Mouse (Mus musculus): ENCODE measurements around the gene Dusp2. TPM values are rescaled to one million over a fixed set of nuclear protein-coding genes. Genes with fewer than 3 reads are reported as not detected.
A peak's percentile ranks its signal among the peaks of the same experiment; 100 is the strongest.
"Not testable (repeated sequence)": the region's sequence is repeated elsewhere in the genome, so short reads cannot be mapped to it uniquely, and the experiment has no call there.

Gene Dusp2
- 8.4 and 8.7 TPM in 2 replicates for polyA plus RNA-seq (2012; rRNA removed)

DNA sequence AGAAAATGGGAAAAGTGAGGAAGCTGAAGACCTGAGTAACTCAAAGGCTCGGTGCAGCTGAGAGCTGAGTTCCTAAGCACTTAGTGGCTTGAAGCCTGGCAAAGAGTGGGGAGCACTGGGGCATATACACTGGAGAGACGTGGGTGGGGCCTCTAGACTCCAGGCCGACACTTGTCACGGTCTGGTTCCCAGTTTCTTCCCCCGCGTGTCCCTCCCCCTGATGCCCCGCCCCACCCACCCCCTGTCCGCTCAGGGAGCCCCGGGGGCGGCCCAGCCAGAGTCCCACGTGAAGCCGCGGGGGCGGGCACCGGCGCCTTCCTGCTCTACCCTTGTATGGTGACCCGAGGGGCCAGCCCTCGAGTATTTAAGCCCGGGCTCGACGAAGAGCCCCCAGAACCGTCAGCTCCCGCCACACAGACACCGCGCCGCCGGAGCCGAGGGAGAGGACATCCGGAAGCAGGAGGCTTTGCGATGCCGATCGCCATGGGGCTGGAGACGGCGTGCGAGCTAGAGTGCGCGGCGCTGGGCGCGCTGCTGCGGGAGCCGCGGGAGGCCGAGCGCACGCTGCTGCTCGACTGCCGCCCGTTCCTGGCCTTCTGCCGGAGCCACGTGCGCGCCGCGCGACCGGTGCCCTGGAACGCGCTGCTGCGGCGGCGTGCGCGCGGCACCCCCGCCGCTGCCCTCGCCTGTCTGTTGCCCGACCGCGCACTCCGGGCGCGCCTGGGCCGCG, at the start of gene Dusp2:
Gene Dusp2 (plus strand): TSS at position 393 of the 730 bp plus-strand sequence.
- DNase-seq (ENCODE audit: low read depth, low spot score) = no peak
- WGBS = under 1% methylated on average over 76 of the region's 76 CpGs

GRCm38 (mm10) chr2:127292250-127292649, 43.7 kb upstream of the Dusp2 start:
- DNase-seq (ENCODE audit: low read depth, low spot score) = no peak
- 82% methylated on average over 4 of the region's 4 CpGs for WGBS

- 85% methylated on average over 7 of the region's 7 CpGs for WGBS
Observed at GRCm38 (mm10) chr2:127297001-127297805, 38.8 kb upstream of the Dusp2 start.

DNA sequence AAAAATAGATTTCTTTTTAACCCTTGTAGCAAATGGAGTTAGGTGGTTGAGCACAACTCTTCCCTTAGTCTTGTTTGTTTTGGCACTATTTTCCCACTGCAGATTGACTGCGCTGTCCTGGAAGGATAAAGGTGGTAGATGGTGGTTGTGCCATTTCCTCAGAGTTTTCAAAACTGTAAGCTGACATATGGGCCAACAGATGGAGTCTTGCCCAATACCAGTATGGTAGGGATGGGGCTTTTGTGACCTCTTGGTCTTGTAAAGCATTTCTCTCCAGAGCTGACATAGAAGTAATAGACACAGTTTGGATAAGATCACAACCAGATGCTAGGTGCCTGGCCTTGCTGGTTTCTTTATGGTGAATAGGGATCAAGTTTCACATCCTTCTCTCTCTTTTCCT, 37.9 kb upstream of the Dusp2 start:
- no peak for DNase-seq (ENCODE audit: low read depth, low spot score)
- 100% methylated on average over 1 of the region's 1 CpGs for WGBS

More at GRCm38 (mm10) chr2:127297001-127297805, 38.8 kb upstream of the Dusp2 start:
- no peak for DNase-seq (ENCODE audit: low read depth, low spot score)

- 73% methylated on average over 3 of the region's 3 CpGs for WGBS
- no peak for DNase-seq (ENCODE audit: low read depth, low spot score)
Observed at GRCm38 (mm10) chr2:127300701-127301100, 35.3 kb upstream of the Dusp2 start.

- DNase-seq (ENCODE audit: low read depth, low spot score) = no peak
- 88% methylated on average over 3 of the region's 3 CpGs for WGBS
Observed at GRCm38 (mm10) chr2:127301883-127302282, 34.1 kb upstream of the Dusp2 start.

GRCm38 (mm10) chr2:127304192-127304591, 31.8 kb upstream of the Dusp2 start:
- WGBS = 95% methylated on average over 4 of the region's 4 CpGs
- DNase-seq (ENCODE audit: low read depth, low spot score) = not testable (repeated sequence)

DNA sequence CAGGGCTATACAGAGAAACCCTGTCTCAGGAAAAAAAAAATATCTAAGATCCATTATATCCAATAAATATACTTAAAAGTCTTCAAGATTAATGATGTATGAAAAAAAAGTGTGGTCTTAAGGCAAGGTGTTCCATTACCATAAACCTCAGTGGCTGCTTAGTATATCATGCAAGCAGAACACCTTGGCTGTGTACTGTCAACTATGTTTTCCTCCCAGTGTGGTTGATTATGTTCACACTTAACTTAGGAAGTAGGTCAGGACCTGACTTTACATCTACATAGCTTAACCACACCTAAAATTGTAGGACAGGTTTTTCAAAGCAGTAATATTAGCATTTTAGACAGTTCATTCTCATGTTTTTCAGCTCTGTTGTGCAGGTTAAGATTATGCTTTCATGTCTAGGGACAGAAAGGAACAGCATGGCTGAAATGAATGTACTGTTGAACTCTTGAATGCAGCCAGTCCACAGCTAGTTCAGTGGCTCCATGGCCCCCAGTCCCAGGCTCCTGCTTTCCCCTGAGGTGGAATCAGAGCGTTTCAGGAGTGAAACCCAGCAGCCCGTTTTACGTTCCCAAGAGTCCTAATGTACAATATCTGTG, 31.2 kb upstream of the Dusp2 start:
- no peak for DNase-seq (ENCODE audit: low read depth, low spot score)
- WGBS = 79% methylated on average over 3 of the region's 3 CpGs

- DNase-seq (ENCODE audit: low read depth, low spot score) = no peak
Observed at GRCm38 (mm10) chr2:127306123-127306522, 29.8 kb upstream of the Dusp2 start.

- WGBS = 46% methylated on average over 3 of the region's 3 CpGs
Observed at GRCm38 (mm10) chr2:127307179-127307578, 28.8 kb upstream of the Dusp2 start.

DNA sequence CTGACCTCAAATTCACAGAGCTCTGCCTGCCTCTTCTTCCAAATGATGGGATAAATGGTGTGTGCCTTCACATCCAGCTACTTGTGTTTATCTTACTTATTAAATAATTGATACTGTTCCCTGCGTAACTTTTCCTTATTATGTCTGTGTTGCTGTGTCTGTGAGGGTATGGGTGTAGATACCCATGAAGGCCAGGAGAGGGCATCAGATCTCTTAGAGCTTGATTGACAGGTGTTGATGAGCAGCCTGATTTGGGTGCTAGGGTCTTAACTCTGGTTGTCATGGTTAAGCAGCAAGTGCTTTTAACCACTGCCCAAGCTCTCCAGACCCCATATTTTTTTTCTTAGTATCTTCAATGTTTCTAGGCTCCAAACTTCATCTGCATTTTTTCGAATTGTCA, 27.3 kb upstream of the Dusp2 start:
- 92% methylated on average over 2 of the region's 2 CpGs for WGBS
- DNase-seq (ENCODE audit: low read depth, low spot score) = no peak

More at GRCm38 (mm10) chr2:127307179-127307578, 28.8 kb upstream of the Dusp2 start:
- DNase-seq (ENCODE audit: low read depth, low spot score) = no peak

GRCm38 (mm10) chr2:127310246-127310645, 25.7 kb upstream of the Dusp2 start:
- 26% methylated on average over 2 of the region's 2 CpGs for WGBS
- peak; percentile 21 for DNase-seq (ENCODE audit: low read depth, low spot score)

DNA sequence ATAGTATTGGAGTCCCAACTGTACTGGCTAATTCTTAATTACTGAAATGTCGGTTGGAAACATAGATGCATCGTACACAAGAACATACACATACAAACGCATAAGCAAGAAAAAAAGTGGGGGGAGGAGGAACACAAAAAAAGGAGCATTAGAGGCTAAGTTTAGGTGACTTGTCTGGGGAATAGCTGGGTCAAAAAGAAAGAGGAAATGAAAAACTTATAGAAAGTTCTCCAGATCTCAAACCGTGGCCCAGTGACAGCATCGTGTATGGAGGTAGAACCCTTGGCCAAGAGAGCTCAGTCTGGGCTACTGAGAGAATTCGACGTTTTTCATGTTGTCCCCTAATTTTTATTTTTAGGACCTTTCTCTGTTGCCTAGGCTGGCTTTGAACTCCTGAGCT, 25.3 kb upstream of the Dusp2 start:
- DNase-seq (ENCODE audit: low read depth, low spot score) = no peak
- 87% methylated on average over 7 of the region's 7 CpGs for WGBS

GRCm38 (mm10) chr2:127311193-127311592, 24.8 kb upstream of the Dusp2 start:
- DNase-seq (ENCODE audit: low read depth, low spot score) = no peak

DNA sequence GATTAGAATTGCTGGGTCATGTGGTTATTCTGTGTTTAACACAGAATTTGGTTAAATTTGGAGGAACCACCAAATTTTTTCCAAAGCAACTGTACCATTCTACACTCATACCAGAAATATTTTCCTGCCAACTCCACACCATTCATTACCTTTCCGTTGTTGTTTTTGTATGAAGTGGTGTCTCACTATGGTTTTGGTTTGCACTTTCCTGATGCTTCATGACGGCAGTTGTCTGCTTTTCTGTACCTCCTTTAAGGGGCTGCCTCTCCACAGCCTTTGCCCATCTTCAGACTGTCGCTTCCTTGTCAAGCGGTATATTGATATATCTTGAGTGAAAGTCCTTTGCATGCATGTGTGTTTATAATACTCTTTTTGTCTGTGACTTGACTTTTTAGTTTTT, 23.2 kb upstream of the Dusp2 start:
- 93% methylated on average over 4 of the region's 4 CpGs for WGBS
- no peak for DNase-seq (ENCODE audit: low read depth, low spot score)

More at GRCm38 (mm10) chr2:127311193-127311592, 24.8 kb upstream of the Dusp2 start:
- WGBS = 83% methylated on average over 1 of the region's 1 CpGs

DNA sequence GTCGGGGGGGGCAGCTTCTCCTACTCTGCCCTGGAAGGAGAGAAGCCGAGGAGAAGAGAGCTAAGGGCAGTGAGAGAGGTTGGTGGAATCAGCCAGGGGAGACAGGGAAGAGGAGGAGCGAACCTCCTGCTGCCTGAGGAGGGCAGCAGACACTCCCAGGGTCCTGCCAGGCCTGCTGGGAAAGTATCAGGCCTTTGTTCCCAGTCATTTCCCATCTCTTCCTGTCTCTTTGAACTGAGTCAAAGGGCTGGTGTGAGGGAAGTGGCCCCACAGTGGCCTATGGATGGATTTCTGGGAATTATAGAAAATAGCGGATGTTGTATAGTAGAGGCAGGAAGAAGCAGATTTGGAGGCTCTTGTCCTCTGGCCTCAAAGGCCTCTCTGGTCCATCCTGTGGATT, 22.1 kb upstream of the Dusp2 start:
- no peak for DNase-seq (ENCODE audit: low read depth, low spot score)
- WGBS = 68% methylated on average over 4 of the region's 4 CpGs

DNA sequence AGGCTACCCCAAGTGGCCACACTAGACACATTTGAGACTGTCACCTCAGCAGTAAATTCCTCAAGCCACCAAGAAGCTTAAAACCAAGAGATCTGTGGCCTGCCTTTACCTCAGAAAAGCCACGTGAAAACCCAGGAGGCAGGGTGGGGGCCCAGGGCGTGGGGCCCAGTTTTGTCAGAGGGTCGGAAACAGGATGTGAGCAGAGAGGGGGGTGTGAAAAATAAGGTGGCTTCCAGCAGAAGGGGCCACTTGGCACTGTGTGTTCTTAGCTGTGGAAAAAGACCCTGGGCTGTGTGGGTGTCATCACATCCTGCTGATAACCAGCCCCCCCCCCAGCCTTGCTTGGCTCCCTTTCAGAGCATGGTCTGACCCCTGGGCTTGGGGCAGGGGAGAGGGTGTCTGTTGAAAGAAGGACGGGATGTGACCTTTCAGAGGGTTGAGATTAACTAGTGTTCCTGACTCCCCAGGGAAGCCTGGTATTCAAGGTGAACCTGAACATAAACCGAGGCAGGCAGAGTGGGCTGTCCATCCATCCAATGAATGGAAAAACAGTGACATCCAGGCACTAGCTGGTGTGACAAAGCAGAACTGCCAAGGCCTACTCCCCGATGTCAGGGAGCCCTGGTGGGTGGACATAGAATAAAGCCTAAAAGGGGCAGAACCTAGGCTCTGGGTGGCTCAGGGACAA, 21.3 kb upstream of the Dusp2 start:
- WGBS = 69% methylated on average over 6 of the region's 6 CpGs
- no peak for DNase-seq (ENCODE audit: low read depth, low spot score)

DNA sequence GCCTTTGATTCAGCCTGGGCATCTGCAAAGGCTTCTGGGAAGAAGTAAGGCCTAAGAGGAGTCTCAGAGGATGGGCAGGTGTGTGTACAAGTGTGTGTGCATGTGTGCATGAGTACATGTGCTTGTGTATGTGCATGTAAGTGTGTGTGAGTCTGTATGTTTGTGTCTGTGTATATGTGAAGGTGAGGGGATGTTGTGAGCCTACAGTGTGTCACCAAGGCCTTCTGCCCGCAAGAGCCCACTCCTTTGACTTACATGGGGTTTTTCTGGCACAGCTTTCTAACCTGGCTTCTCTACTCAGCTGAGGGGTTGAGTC, 20.8 kb upstream of the Dusp2 start:
- 86% methylated on average over 1 of the region's 1 CpGs for WGBS
- no peak for DNase-seq (ENCODE audit: low read depth, low spot score)

GRCm38 (mm10) chr2:127316431-127316830, 19.5 kb upstream of the Dusp2 start:
- DNase-seq (ENCODE audit: low read depth, low spot score) = no peak
- WGBS = 72% methylated on average over 5 of the region's 5 CpGs

- no peak for DNase-seq (ENCODE audit: low read depth, low spot score)
- 78% methylated on average over 4 of the region's 4 CpGs for WGBS
Observed at GRCm38 (mm10) chr2:127318136-127318535, 17.8 kb upstream of the Dusp2 start.
